Mouse (Mus musculus): ENCODE data around the gene Cdc14a.

GRCm38 (mm10) chr3:116298003-116298402 lies 125.8 kb downstream of the Cdc14a start:
- no peak for TF ChIP-seq CTCF (IDR thresholded peaks at IDR 0.05; ENCODE audit: low read depth)
- no peak for TF ChIP-seq EP300 (IDR thresholded peaks at IDR 0.05; ENCODE audit: low read depth)

Data from liver, embryonic 14.5 days (tissue).